Mouse (Mus musculus) MEL (cell line): ENCODE results near the gene Lnx1. TPM values are rescaled to one million over a fixed set of nuclear protein-coding genes. Genes with fewer than 3 reads are reported as not detected.

Experiments used
- DNase-seq: peaks from one replicate; pipeline ENCODE4 v3.0.0; 2011; ENCODE audit warnings: low read depth, low spot score
- H3K27ac ChIP-seq: 2 replicates; pipeline ENCODE4 v1.5.1; 2012; ENCODE audit warnings: low read depth, mild to moderate bottlenecking, control low read depth, low read length, moderate library complexity; ENCODE audit not compliant: control insufficient read depth
- H3K27me3 ChIP-seq, 2 experiments: fragments of 150-350 bp in 1 of 2; sonication (generic) in 1 of 2; 2 replicates each; pipeline ENCODE4 v1.6.1; 2012; ENCODE audit warnings: low read length in 2 of 2, mild to moderate bottlenecking in 2 of 2, improper control_type of control experiment in 1 of 2, moderate library complexity in 1 of 2; ENCODE audit not compliant: insufficient read depth in 2 of 2, control insufficient read depth in 1 of 2
- H3K36me3 ChIP-seq, 2 experiments: 2 replicates each; pipeline ENCODE4 v1.6.1; 2012 to 2014; ENCODE audit warnings: low read length in 2 of 2, improper control_type of control experiment in 1 of 2, inconsistent platforms in 1 of 2, mild to moderate bottlenecking in 1 of 2; ENCODE audit not compliant: insufficient read depth in 2 of 2, control insufficient read depth in 1 of 2
- H3K4me1 ChIP-seq, 2 experiments: fragments of 150-350 bp in 1 of 2; sonication (generic) in 1 of 2; 2 replicates each; pipeline ENCODE4 v1.6.1; 2012; ENCODE audit warnings: low read length in 2 of 2, improper control_type of control experiment in 1 of 2, mild to moderate bottlenecking in 1 of 2; ENCODE audit not compliant: insufficient read depth in 2 of 2, control insufficient read depth in 1 of 2
- H3K4me3 ChIP-seq, 2 experiments: fragments of 150-350 bp in 1 of 2; sonication (generic) in 1 of 2; 2 replicates each; pipeline ENCODE4 v1.5.1; 2012; ENCODE audit warnings: low read depth in 2 of 2, low read length in 2 of 2, mild to moderate bottlenecking in 2 of 2, moderate library complexity in 2 of 2, control low read depth in 1 of 2, improper control_type of control experiment in 1 of 2; ENCODE audit not compliant: control insufficient read depth in 1 of 2, insufficient read depth in 1 of 2
- H3K79me2 ChIP-seq: 2 replicates; pipeline ENCODE4 v1.6.1; 2012; ENCODE audit warnings: mild to moderate bottlenecking, low read length, moderate library complexity; ENCODE audit not compliant: control insufficient read depth, poor library complexity, insufficient read depth
- H3K9ac ChIP-seq: 2 replicates; pipeline ENCODE4 v1.6.1; 2012; ENCODE audit warnings: low read depth, mild to moderate bottlenecking, control low read depth, low read length, moderate library complexity; ENCODE audit not compliant: control insufficient read depth, poor library complexity, severe bottlenecking
- H3K9me3 ChIP-seq: fragments of 150-350 bp; sonication (generic); replicated peaks from 2 replicates; pipeline ENCODE4 v1.6.1; 2012; ENCODE audit warnings: mild to moderate bottlenecking, low read length, improper control_type of control experiment, moderate library complexity; ENCODE audit not compliant: insufficient read depth
- CHD1 ChIP-seq: IDR thresholded peaks from 2 replicates; pipeline ENCODE4 v1.6.1; 2012; ENCODE audit warnings: low read depth, mild to moderate bottlenecking, inconsistent platforms, low read length, improper control_type of control experiment
- ETS1 ChIP-seq: IDR thresholded peaks from 2 replicates; pipeline ENCODE4 v1.6.1; 2012; ENCODE audit warnings: low read depth, mild to moderate bottlenecking, inconsistent platforms, low read length, improper control_type of control experiment, moderate library complexity
- GABPA ChIP-seq: IDR thresholded peaks from 2 replicates; pipeline ENCODE4 v1.6.1; 2012; ENCODE audit warnings: low read depth, mild to moderate bottlenecking, inconsistent platforms, low read length, improper control_type of control experiment, moderate library complexity
- HCFC1 ChIP-seq: IDR thresholded peaks from 2 replicates; pipeline ENCODE4 v1.6.1; 2012; ENCODE audit warnings: low read depth, mild to moderate bottlenecking, inconsistent platforms, low read length, improper control_type of control experiment, moderate library complexity
- KAT2A ChIP-seq: conservative IDR thresholded peaks from 2 replicates; pipeline ENCODE4 v1.6.1; 2012; ENCODE audit warnings: low read depth, low read length, improper control_type of control experiment, inconsistent platforms
- MAX ChIP-seq: IDR thresholded peaks from 2 replicates; pipeline ENCODE4 v1.6.1; 2011; ENCODE audit warnings: low read length, improper control_type of control experiment
- POLR2AphosphoS5 ChIP-seq: IDR thresholded peaks from 2 replicates; pipeline ENCODE4 v1.6.1; 2012; ENCODE audit warnings: low read depth, borderline replicate concordance, mild to moderate bottlenecking, inconsistent platforms, low read length, moderate library complexity, mixed read lengths
- SMC3 ChIP-seq: IDR thresholded peaks from 2 replicates; pipeline ENCODE4 v1.6.1; 2011; ENCODE audit warnings: low read depth, low read length, improper control_type of control experiment
- UBTF ChIP-seq: IDR thresholded peaks from 2 replicates; pipeline ENCODE4 v1.6.1; 2012; ENCODE audit warnings: low read depth, mild to moderate bottlenecking, inconsistent platforms, low read length, improper control_type of control experiment, moderate library complexity, borderline replicate concordance; ENCODE audit not compliant: insufficient read depth
- USF2 ChIP-seq, 2 experiments: IDR thresholded peaks; 2 replicates each; pipeline ENCODE4 v1.6.1; 2011 to 2012; ENCODE audit warnings: improper control_type of control experiment in 2 of 2, low read length in 2 of 2, borderline replicate concordance in 1 of 2, inconsistent platforms in 1 of 2, low read depth in 1 of 2, mild to moderate bottlenecking in 1 of 2; ENCODE audit not compliant: insufficient read depth in 1 of 2
- ZC3H11A ChIP-seq: IDR thresholded peaks from 2 replicates; pipeline ENCODE4 v1.6.1; 2012; ENCODE audit warnings: low read depth, mild to moderate bottlenecking, inconsistent platforms, low read length, improper control_type of control experiment
- ZKSCAN1 ChIP-seq: IDR thresholded peaks from 2 replicates; pipeline ENCODE4 v1.6.1; 2012; ENCODE audit warnings: low read depth, mild to moderate bottlenecking, inconsistent platforms, low read length, improper control_type of control experiment, moderate library complexity
- ZMIZ1 ChIP-seq: IDR thresholded peaks from 2 replicates; pipeline ENCODE4 v1.6.1; 2012; ENCODE audit warnings: low read depth, mild to moderate bottlenecking, inconsistent platforms, low read length, improper control_type of control experiment, moderate library complexity
- polyA plus RNA-seq, 2 experiments: library from polyadenylated mRNA; stranded (reverse) in 1 of 2; unstranded in 1 of 2; fragments of >175 nt in 1 of 2; fragments of >200 nt in 1 of 2; gene quantifications; 2 replicates each; pipeline versions ENCODE4 v1.2.1 to v1.2.4; 2012; ENCODE audit warnings: low replicate concordance in 2 of 2, low read depth in 1 of 2; ENCODE audit not compliant: insufficient read length in 2 of 2, insufficient read depth in 1 of 2, missing spikeins in 1 of 2
- total RNA-seq: library from RNA; depleted of rRNA; stranded (reverse); fragments of 300-350 nt; gene quantifications from 2 replicates; pipeline ENCODE4 v1.2.3, GENCODE M21; 2012

The Lnx1 gene
- total and polyA plus RNA-seq, 3 experiments = 0.06 TPM; not detected in 2

DNA sequence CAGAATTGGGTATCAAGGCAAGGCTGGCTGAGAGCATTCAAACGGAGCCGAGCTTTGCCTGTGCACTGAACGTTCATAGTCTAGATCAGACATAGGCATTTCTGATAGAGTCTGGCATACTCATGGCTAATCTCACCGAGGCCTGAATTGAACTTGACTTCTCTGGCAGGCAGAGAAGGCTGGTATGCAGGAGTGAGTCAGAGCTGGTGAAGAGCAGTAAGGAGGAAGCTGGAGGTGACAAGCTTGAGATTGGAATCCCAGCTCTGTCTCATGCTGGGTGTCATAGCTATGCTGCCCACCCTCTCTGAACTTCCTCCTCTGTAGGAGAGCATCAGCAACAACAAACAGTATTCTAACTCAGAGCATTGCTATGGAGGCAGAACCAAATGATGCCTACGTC is 24.0 kb downstream of the Lnx1 start:
- Histone ChIP-seq H3K9me3 (no peaks in the 10 kb centered on the region), H3K79me2 (no peaks in the 10 kb centered on the region), H3K4me1 (no peaks in the 10 kb centered on the region), H3K4me3 (no peak overlapping the region), H3K9ac (no peak overlapping the region), H3K27ac (no peak overlapping the region), H3K36me3 (no peaks in the 10 kb centered on the region), H3K27me3 (peaks cover 0 to 6% of the 10 kb centered on the region in 2 experiments; a peak in 2 of 4 replicates)
- TF ChIP-seq ZC3H11A = no peak
- TF ChIP-seq GABPA = no peak
- no peak for TF ChIP-seq ETS1
- TF ChIP-seq MAX = no peak
- no peak for TF ChIP-seq CHD1
- DNase-seq = no peak

- H3K9me3 ChIP-seq = no peaks in the 10 kb centered on the region
- DNase-seq = no peak
- no peak overlapping the region for H3K4me3 ChIP-seq
- no peaks in the 10 kb centered on the region for H3K4me1 ChIP-seq
- H3K27me3 ChIP-seq = peaks cover 0 to 4% of the 10 kb centered on the region in 2 experiments; a peak in 1 of 4 replicates
- H3K9ac ChIP-seq = no peak overlapping the region
- no peaks in the 10 kb centered on the region for H3K36me3 ChIP-seq
- TF ChIP-seq ZC3H11A (no peak), SMC3 (no peak), HCFC1 (no peak), KAT2A (no peak), POLR2AphosphoS5 (no peak), UBTF (no peak), USF2 (IDR thresholded peaks at IDR 0.05; ENCODE audit: borderline replicate concordance in 1 of 2, insufficient read depth in 1 of 2, low read depth in 1 of 2, low read length in 2 of 2) (no peak), ZKSCAN1 (no peak), ETS1 (no peak), ZMIZ1 (no peak)
- H3K27ac ChIP-seq = no peak overlapping the region
- no peaks in the 10 kb centered on the region for H3K79me2 ChIP-seq
Observed at GRCm38 (mm10) chr5:74677399-74678338, 25.0 kb downstream of the Lnx1 start.
